Mouse (Mus musculus) cortical plate, adult 2 months (tissue): Measurements from ENCODE around the gene Uhrf1bp1l. TPM values are rescaled to one million over a fixed set of nuclear protein-coding genes. Genes with fewer than 3 reads are reported as not detected.

Experiments used
- H3K27ac ChIP-seq: fragments of 200-500 bp; 2 replicates; pipeline ENCODE4 v1.5.1; 2012; ENCODE audit warnings: low read length, control low read depth, inconsistent platforms; ENCODE audit not compliant: insufficient read depth
- H3K4me1 ChIP-seq: fragments of 200-500 bp; 2 replicates; pipeline ENCODE4 v1.6.1; 2011; ENCODE audit warnings: low read length; ENCODE audit not compliant: control insufficient read depth, insufficient read depth
- H3K4me3 ChIP-seq: fragments of 200-500 bp; 2 replicates; pipeline ENCODE4 v1.5.1; 2011; ENCODE audit warnings: mild to moderate bottlenecking, low read length, control low read depth; ENCODE audit not compliant: insufficient read depth
- CTCF ChIP-seq: fragments of 200-500 bp; IDR thresholded peaks from 2 replicates; pipeline ENCODE4 v1.5.1; 2011; ENCODE audit warnings: mild to moderate bottlenecking, control low read depth, low read length; ENCODE audit not compliant: insufficient read depth; ENCODE audit errors: extremely low read depth
- POLR2A ChIP-seq: fragments of 200-500 bp; IDR thresholded peaks from 2 replicates; pipeline ENCODE4 v1.6.1; 2011; ENCODE audit warnings: mild to moderate bottlenecking, low read length, control low read depth; ENCODE audit not compliant: insufficient read depth; ENCODE audit errors: extremely low read depth
- polyA plus RNA-seq: library from polyadenylated mRNA; depleted of rRNA; stranded (reverse); fragments of >200 nt; gene quantifications from 2 replicates; pipeline ENCODE4 v1.2.3, GENCODE M21; 2012; rRNA removed

Gene Uhrf1bp1l
- polyA plus RNA-seq, 1 experiment: 46.6 TPM

GRCm38 (mm10) chr10:89832334-89832733, 87.5 kb downstream of the Uhrf1bp1l start:
- Histone ChIP-seq H3K27ac (no peak overlapping the region), H3K4me3 (no peak overlapping the region), H3K4me1 (no peaks in the 10 kb centered on the region)
- no peak for TF ChIP-seq CTCF
- TF ChIP-seq POLR2A: no peak

- H3K4me3 ChIP-seq: no peak overlapping the region
- H3K27ac ChIP-seq: no peak overlapping the region
- no peaks in the 10 kb centered on the region for H3K4me1 ChIP-seq
- no peak for TF ChIP-seq POLR2A
- TF ChIP-seq CTCF: no peak
These were observed 88.4 kb downstream of the Uhrf1bp1l start for GRCm38 (mm10) chr10:89833166-89833565.

GRCm38 (mm10) chr10:89837476-89837875, 92.7 kb downstream of the Uhrf1bp1l start:
- Histone ChIP-seq H3K4me1 (no peaks in the 10 kb centered on the region), H3K27ac (no peak overlapping the region), H3K4me3 (no peak overlapping the region)
- no peak for TF ChIP-seq POLR2A
- TF ChIP-seq CTCF: no peak

- TF ChIP-seq CTCF (no peak), POLR2A (no peak)
- Histone ChIP-seq H3K4me3 (no peak overlapping the region), H3K4me1 (no peaks in the 10 kb centered on the region), H3K27ac (no peak overlapping the region)
These were observed 94.0 kb downstream of the Uhrf1bp1l start for GRCm38 (mm10) chr10:89838834-89839233.

GRCm38 (mm10) chr10:89850951-89851350, 106.2 kb downstream of the Uhrf1bp1l start:
- no peak overlapping the region for H3K4me3 ChIP-seq
- TF ChIP-seq CTCF (no peak), POLR2A (no peak)
- no peak overlapping the region for H3K27ac ChIP-seq
- H3K4me1 ChIP-seq: no peaks in the 10 kb centered on the region

GRCm38 (mm10) chr10:89855251-89855875, 110.6 kb downstream of the Uhrf1bp1l start:
- no peak for TF ChIP-seq POLR2A
- TF ChIP-seq CTCF: no peak
- no peak overlapping the region for H3K4me3 ChIP-seq
- 0 out of 2 replicates have a peak, but pooled peaks cover 1% of the 10 kb centered on the region for H3K4me1 ChIP-seq
- no peak overlapping the region for H3K27ac ChIP-seq

- TF ChIP-seq CTCF: no peak
- no peak for TF ChIP-seq POLR2A
- H3K27ac ChIP-seq: no peak overlapping the region
- H3K4me3 ChIP-seq: no peak overlapping the region
- 0 out of 2 replicates have a peak, but pooled peaks cover 1% of the 10 kb centered on the region for H3K4me1 ChIP-seq
These were observed 111.5 kb downstream of the Uhrf1bp1l start for GRCm38 (mm10) chr10:89856286-89856685.

- no peak overlapping the region for H3K4me3 ChIP-seq
- H3K27ac ChIP-seq: no peak overlapping the region
- H3K4me1 ChIP-seq: no peaks in the 10 kb centered on the region
- TF ChIP-seq CTCF (no peak), POLR2A (no peak)
These were observed 123.4 kb downstream of the Uhrf1bp1l start for GRCm38 (mm10) chr10:89868211-89868610.

GRCm38 (mm10) chr10:89868836-89869235, 124.0 kb downstream of the Uhrf1bp1l start:
- Histone ChIP-seq H3K27ac (no peak overlapping the region), H3K4me3 (no peak overlapping the region), H3K4me1 (no peaks in the 10 kb centered on the region)
- no peak for TF ChIP-seq POLR2A
- TF ChIP-seq CTCF: no peak

Other genes starting within 250 kb of the Uhrf1bp1l start
- 0.08 and 0.11 TPM in 2 replicates for gene Nr1h4, start 211.4 kb upstream of the Uhrf1bp1l start, polyA plus RNA-seq
- 0.98 and 1.1 TPM in 2 replicates for gene Slc17a8, start 123.7 kb upstream of the Uhrf1bp1l start, polyA plus RNA-seq
- 25.7 and 26.0 TPM in 2 replicates for gene Scyl2, start 58.7 kb upstream of the Uhrf1bp1l start, polyA plus RNA-seq
- gene Actr6, start 12.7 kb upstream of the Uhrf1bp1l start, polyA plus RNA-seq: 18.3 and 18.4 TPM in 2 replicates
- gene Anks1b, start 128.5 kb downstream of the Uhrf1bp1l start, polyA plus RNA-seq: 231 and 238 TPM in 2 replicates